ENCODE assay signal across 26 mouse cellular contexts in genomic region chr14:118393676-118394075, GRCm38 (mm10).
A peak's percentile ranks its signal among the peaks of the same experiment; 100 is the strongest.
DNase-seq lines count a peak whose midpoint lies in the region; ATAC-seq and TF ChIP-seq lines count a peak whose summit lies in the region.
"Had no signal": no experiment of that assay in that cellular context is flagged by ENCODE, and none has a peak within 500 bp of the region (broad histone marks: within the 10 kb centered on the region; RNA-seq: fewer than 3 reads in every experiment).

No protein-coding gene starts in this region.

- H3K4me1 ChIP-seq in limb, embryonic 15.5 days, result no peaks in the 10 kb centered on the region
- H3K4me1 ChIP-seq in limb, embryonic 10.5 days, result no peaks in the 10 kb centered on the region
- peaks cover 0 to 2% of the 10 kb centered on the region in 2 experiments; a peak in 1 of 4 replicates for H3K4me1 ChIP-seq in CH12.LX (ENCODE audit: control insufficient read depth in 1 of 2, insufficient read depth in 2 of 2)
- H3K4me1 ChIP-seq: embryonic facial prominence, embryonic 15.5 days; heart, embryonic 15.5 days had no signal

- WGBS in limb, embryonic 15.5 days, result 74% methylated on average over 6 of the region's 6 CpGs
- 75% methylated on average over 6 of the region's 6 CpGs for WGBS in limb, embryonic 10.5 days

- in situ Hi-C loops in CH12.LX (cut with MboI; ENCODE audit: low pct_ligation_motif_present, low pct_unique_long_range_greater_than_20kb, low sequenced_read_pairs), result no loop called here

- H3K27me3 ChIP-seq in limb, embryonic 15.5 days, result no peaks in the 10 kb centered on the region
- H3K27me3 ChIP-seq in limb, embryonic 10.5 days (ENCODE audit: low read depth, poor library complexity, severe bottlenecking), result peaks cover 10% of the 10 kb centered on the region; the same call in 1 of the 2 replicates
- H3K27me3 ChIP-seq in C2C12 (ENCODE audit: control insufficient read depth, insufficient read depth, insufficient read length) (peaks cover 4% of the 10 kb centered on the region), CH12.LX (replicated peaks) (no peaks in the 10 kb centered on the region)
- H3K27me3 ChIP-seq: embryonic facial prominence, embryonic 12.5 days; embryonic facial prominence, embryonic 15.5 days; heart, embryonic 15.5 days had no signal

- no peak for TF ChIP-seq RAD21 in CH12.LX (IDR thresholded peaks at IDR 0.05; ENCODE audit: low read depth, low read length)

- TF ChIP-seq POLR2A in CH12.LX (IDR thresholded peaks at IDR 0.05; ENCODE audit: low read depth, low read length), result no peak

- H3ac ChIP-seq in C2C12 (ENCODE audit: control insufficient read depth, insufficient read length, low read depth), result no peak overlapping the region

- no peak overlapping the region for H3K4me3 ChIP-seq in limb, embryonic 15.5 days
- no peak overlapping the region for H3K4me3 ChIP-seq in limb, embryonic 10.5 days
- no peak overlapping the region for H3K4me3 ChIP-seq in C2C12 (ENCODE audit: insufficient read depth, poor library complexity, severe bottlenecking)
- H3K4me3 ChIP-seq in CH12.LX (replicated peaks in 1 of 3; ENCODE audit: low read depth in 2 of 3, low read length in 2 of 3, poor library complexity in 1 of 3), result no peak overlapping the region
- H3K4me3 ChIP-seq: embryonic facial prominence, embryonic 12.5 days; embryonic facial prominence, embryonic 15.5 days; gastrocnemius, adult 2 months; heart, embryonic 12.5 days; heart, embryonic 15.5 days; hindbrain, embryonic 15.5 days had no signal

- 0 out of 2 replicates have a peak, but pooled peaks have one; percentile 10 for ATAC-seq in limb, embryonic 15.5 days (ENCODE audit: insufficient number of reproducible peaks, low FRiP score, low TSS enrichment, low read depth)
- no peak for ATAC-seq in cerebellum, adult (ENCODE audit: insufficient number of reproducible peaks, low FRiP score, low TSS enrichment)
- ATAC-seq: forebrain, embryonic 14.5 days; forebrain, postnatal 0 days; inflammation-experienced regulatory T-cells, adult 6 months; intestine, embryonic 16.5 days had no signal

- TF ChIP-seq EP300 in CH12.LX (IDR thresholded peaks at IDR 0.05; ENCODE audit: low read length), result no peak

- no peaks in the 10 kb centered on the region for H3K9me3 ChIP-seq in limb, embryonic 15.5 days
- no peaks in the 10 kb centered on the region for H3K9me3 ChIP-seq in limb, embryonic 10.5 days (replicated peaks)
- H3K9me3 ChIP-seq in CH12.LX (replicated peaks; ENCODE audit: low read length), result no peaks in the 10 kb centered on the region
- H3K9me3 ChIP-seq: embryonic facial prominence, embryonic 12.5 days; embryonic facial prominence, embryonic 15.5 days; heart, embryonic 12.5 days; heart, embryonic 15.5 days; hindbrain, embryonic 15.5 days had no signal

- H3K79me3 ChIP-seq in C2C12 (ENCODE audit: low read depth), result no peaks in the 10 kb centered on the region

- no peaks in the 10 kb centered on the region for H3K79me2 ChIP-seq in C2C12 (ENCODE audit: control insufficient read depth, insufficient read depth)
- H3K79me2 ChIP-seq in CH12.LX (replicated peaks; ENCODE audit: control insufficient read depth, extremely low read depth, insufficient read depth, poor library complexity, severe bottlenecking), result no peaks in the 10 kb centered on the region

- DNase-seq in limb, embryonic 10.5 days (ENCODE audit: low spot score), result no peak
- DNase-seq in CH12.LX (ENCODE audit: extremely low read depth) (peak; percentile 16), R1 (ENCODE audit: low read depth, low spot score) (peak; percentile 40)
- no peak for DNase-seq in adrenal gland, adult (ENCODE audit: inconsistent age in 2 of 2, low spot score in 1 of 2)
- no peak for DNase-seq in kidney, postnatal 36 days
- DNase-seq: adrenal gland, adult 8-10 months; adrenal gland, postnatal 25 days; cerebellum, adult 18-20 months; cerebellum, adult 9-10 months; cerebellum, postnatal 25 days; forebrain, postnatal 0 days; gastrocnemius, adult 2 months; gastrocnemius, postnatal 14 days; heart, postnatal 10 days; heart, postnatal 36 days had no signal

- dilution Hi-C loops in CH12.LX (cut with MboI; ENCODE audit: extremely low pct_ligation_motif_present, extremely low pct_unique_long_range_greater_than_20kb, low sequenced_read_pairs), result no loop called here

- no peaks in the 10 kb centered on the region for H3K36me3 ChIP-seq in limb, embryonic 15.5 days
- no peaks in the 10 kb centered on the region for H3K36me3 ChIP-seq in limb, embryonic 10.5 days
- H3K36me3 ChIP-seq in C2C12 (ENCODE audit: control insufficient read depth, insufficient read depth) (no peaks in the 10 kb centered on the region), CH12.LX (replicated peaks in 1 of 2; ENCODE audit: control insufficient read depth in 1 of 2, insufficient read depth in 1 of 2, low read length in 1 of 2) (no peaks in the 10 kb centered on the region)
- H3K36me3 ChIP-seq: embryonic facial prominence, embryonic 12.5 days; embryonic facial prominence, embryonic 15.5 days; heart, embryonic 12.5 days; heart, embryonic 15.5 days; hindbrain, embryonic 15.5 days had no signal

- no peak for TF ChIP-seq CTCF in C2C12 (IDR thresholded peaks at IDR 0.05; ENCODE audit: control insufficient read depth, insufficient read depth, insufficient read length)
- no peak for TF ChIP-seq CTCF in CH12.LX (conservative IDR thresholded peaks at IDR 0.05 in 1 of 2, IDR thresholded peaks at IDR 0.05 in 1 of 2; ENCODE audit: low read depth in 2 of 2, low read length in 2 of 2)

- H3K27ac ChIP-seq in limb, embryonic 15.5 days, result no peak overlapping the region
- no peak overlapping the region for H3K27ac ChIP-seq in limb, embryonic 10.5 days
- no peak overlapping the region for H3K27ac ChIP-seq in CH12.LX (ENCODE audit: insufficient read depth, low read depth)
- H3K27ac ChIP-seq: embryonic facial prominence, embryonic 12.5 days; embryonic facial prominence, embryonic 15.5 days; gastrocnemius, adult 2 months; heart, embryonic 15.5 days; hindbrain, embryonic 15.5 days had no signal

- H3K4me2 ChIP-seq in limb, embryonic 15.5 days, result no peak overlapping the region
- no peak overlapping the region for H3K4me2 ChIP-seq in CH12.LX (ENCODE audit: insufficient read depth, low read depth, poor library complexity, severe bottlenecking)
- H3K4me2 ChIP-seq: embryonic facial prominence, embryonic 12.5 days; embryonic facial prominence, embryonic 15.5 days; heart, embryonic 12.5 days; heart, embryonic 15.5 days; hindbrain, embryonic 15.5 days had no signal

- H3K9ac ChIP-seq in limb, embryonic 15.5 days, result no peak overlapping the region
- H3K9ac ChIP-seq in CH12.LX (ENCODE audit: insufficient read depth, low read depth), result no peak overlapping the region
- H3K9ac ChIP-seq: embryonic facial prominence, embryonic 12.5 days; embryonic facial prominence, embryonic 15.5 days; forebrain, postnatal 0 days; heart, embryonic 12.5 days; heart, embryonic 15.5 days; hindbrain, embryonic 15.5 days had no signal

TF ChIP-seq in C2C12, 6 proteins besides CTCF, POLR2A, EP300 and RAD21:
- TF ChIP-seq MYOD1 (IDR thresholded peaks at IDR 0.05; ENCODE audit: control insufficient read depth, insufficient read length, low read depth), result no peak
- no peak for TF ChIP-seq FOSL1 (IDR thresholded peaks at IDR 0.05; ENCODE audit: insufficient read depth, low read length, poor library complexity, severe bottlenecking)
- TF ChIP-seq USF1 (IDR thresholded peaks at IDR 0.05; ENCODE audit: low read depth), result peak; percentile 38
- TF ChIP-seq CEBPB (IDR thresholded peaks at IDR 0.05; ENCODE audit: low read depth), result no peak

TF ChIP-seq in CH12.LX, 34 proteins besides CTCF, POLR2A, EP300 and RAD21:
- TF ChIP-seq USF2 (conservative IDR thresholded peaks at IDR 0.05; ENCODE audit: low read depth, low read length), result peak; percentile 16; the same call in 1 of the 2 replicates
- no peak for TF ChIP-seq ZC3H11A (IDR thresholded peaks at IDR 0.05; ENCODE audit: low read depth, low read length)
- TF ChIP-seq ELF1 (IDR thresholded peaks at IDR 0.05; ENCODE audit: low read depth, low read length), result no peak
- no peak for TF ChIP-seq ZNF384 (IDR thresholded peaks at IDR 0.05; ENCODE audit: low read depth, low read length)
- TF ChIP-seq NELFE (IDR thresholded peaks at IDR 0.05; ENCODE audit: low read depth, low read length), result no peak
- TF ChIP-seq ETS1 (conservative IDR thresholded peaks at IDR 0.05; ENCODE audit: low read depth, low read length), result no peak
- peak; percentile 57 for TF ChIP-seq BHLHE40 (IDR thresholded peaks at IDR 0.05; ENCODE audit: low read depth, low read length)
- TF ChIP-seq TBP (conservative IDR thresholded peaks at IDR 0.05; ENCODE audit: low read depth, low read length), result no peak
- TF ChIP-seq RCOR1 (conservative IDR thresholded peaks at IDR 0.05; ENCODE audit: low read depth, low read length), result no peak
- TF ChIP-seq JUND (conservative IDR thresholded peaks at IDR 0.05; ENCODE audit: low read depth, low read length), result no peak
- TF ChIP-seq USF1 (IDR thresholded peaks at IDR 0.05; ENCODE audit: low read depth, low read length), result peak; percentile 51
- TF ChIP-seq PAX5 (IDR thresholded peaks at IDR 0.05; ENCODE audit: low read length), result no peak
- no peak for TF ChIP-seq ZKSCAN1 (IDR thresholded peaks at IDR 0.05; ENCODE audit: borderline replicate concordance, low read depth, low read length)
- no peak for TF ChIP-seq GABPA (IDR thresholded peaks at IDR 0.05; ENCODE audit: insufficient replicate concordance, low read depth, low read length)
- no peak for TF ChIP-seq MAZ (IDR thresholded peaks at IDR 0.05; ENCODE audit: low read depth, low read length)
- no peak for TF ChIP-seq IRF4 (IDR thresholded peaks at IDR 0.05; ENCODE audit: low read depth, low read length)

Comparison
In these comparisons a context has a peak if more than half of its experiments do, and no peak if none do; other contexts are left out.
1. DNase-seq: peak in CH12.LX (single experiment) and R1 (single experiment); none in limb, embryonic 10.5 days (single experiment), adrenal gland, adult (0 of 2) and kidney, postnatal 36 days (0 of 2).